Mouse (Mus musculus): ENCODE measurements around the gene 2300002M23Rik. TPM values are rescaled to one million over a fixed set of nuclear protein-coding genes. Genes with fewer than 3 reads are reported as not detected.

Gene 2300002M23Rik
- total RNA-seq (2022) = not detected

- no peak for DNase-seq (ENCODE audit: low spot score in 2 of 2)
Measured at GRCm38 (mm10) chr17:35567150-35567549, at the start of gene 2300002M23Rik. Gene 2300002M23Rik, plus strand, starts transcription at chr17:35567450.

- DNase-seq (ENCODE audit: low spot score in 2 of 2) = no peak
Measured at GRCm38 (mm10) chr17:35517526-35517925, 49.7 kb upstream of the 2300002M23Rik start.

- no peak for DNase-seq (ENCODE audit: low spot score in 2 of 2)
Measured at GRCm38 (mm10) chr17:35524354-35524753, 42.9 kb upstream of the 2300002M23Rik start.

- DNase-seq (ENCODE audit: low spot score in 2 of 2) = no peak
Measured at GRCm38 (mm10) chr17:35526644-35527043, 40.6 kb upstream of the 2300002M23Rik start.

- DNase-seq (ENCODE audit: low spot score in 2 of 2) = no peak
Measured at GRCm38 (mm10) chr17:35532360-35532759, 34.9 kb upstream of the 2300002M23Rik start.

- no peak for DNase-seq (ENCODE audit: low spot score in 2 of 2)
Measured at GRCm38 (mm10) chr17:35532901-35533300, 34.3 kb upstream of the 2300002M23Rik start, which contains the start of gene Psors1c2. Gene Psors1c2, plus strand, starts transcription at chr17:35533201.

GRCm38 (mm10) chr17:35534343-35534742, 32.9 kb upstream of the 2300002M23Rik start:
- peak; percentile 55 to 61 for DNase-seq (ENCODE audit: low spot score in 2 of 2)

GRCm38 (mm10) chr17:35537421-35537820, 29.8 kb upstream of the 2300002M23Rik start:
- peak in 1 of 2 experiments; percentile 61 for DNase-seq (ENCODE audit: low spot score in 2 of 2)

- DNase-seq (ENCODE audit: low spot score in 2 of 2) = no peak
Measured at GRCm38 (mm10) chr17:35538476-35538875, 28.8 kb upstream of the 2300002M23Rik start.

- DNase-seq (ENCODE audit: low spot score in 2 of 2) = no peak
Measured at GRCm38 (mm10) chr17:35539540-35539939, 27.7 kb upstream of the 2300002M23Rik start.

- no peak for DNase-seq (ENCODE audit: low spot score in 2 of 2)
Measured at GRCm38 (mm10) chr17:35542761-35543411, 24.4 kb upstream of the 2300002M23Rik start.

- no peak for DNase-seq (ENCODE audit: low spot score in 2 of 2)
Measured at GRCm38 (mm10) chr17:35543412-35543861, 23.8 kb upstream of the 2300002M23Rik start.

GRCm38 (mm10) chr17:35544001-35544400, 23.2 kb upstream of the 2300002M23Rik start:
- DNase-seq (ENCODE audit: low spot score in 2 of 2) = no peak

- DNase-seq (ENCODE audit: low spot score in 2 of 2) = peak in 1 of 2 experiments; percentile 46
Measured at GRCm38 (mm10) chr17:35544680-35545079, 22.6 kb upstream of the 2300002M23Rik start.

- DNase-seq (ENCODE audit: low spot score in 2 of 2) = no peak
Measured at GRCm38 (mm10) chr17:35547465-35547864, 19.8 kb upstream of the 2300002M23Rik start.

GRCm38 (mm10) chr17:35548636-35549035, 18.6 kb upstream of the 2300002M23Rik start:
- DNase-seq (ENCODE audit: low spot score in 2 of 2) = no peak

- DNase-seq (ENCODE audit: low spot score in 2 of 2) = peak; percentile 63 to 89
Measured at GRCm38 (mm10) chr17:35549437-35550142, 17.7 kb upstream of the 2300002M23Rik start.

- DNase-seq (ENCODE audit: low spot score in 2 of 2) = no peak
Measured at GRCm38 (mm10) chr17:35550143-35550494, 17.1 kb upstream of the 2300002M23Rik start.

- DNase-seq (ENCODE audit: low spot score in 2 of 2) = no peak
Measured at GRCm38 (mm10) chr17:35550871-35551270, 16.4 kb upstream of the 2300002M23Rik start.

- no peak for DNase-seq (ENCODE audit: low spot score in 2 of 2)
Measured at GRCm38 (mm10) chr17:35551881-35552414, 15.3 kb upstream of the 2300002M23Rik start, which contains the start of gene Cdsn. Gene Cdsn, plus strand, starts transcription at chr17:35552128.

- no peak for DNase-seq (ENCODE audit: low spot score in 2 of 2)
Measured at GRCm38 (mm10) chr17:35554321-35554720, 12.9 kb upstream of the 2300002M23Rik start.

GRCm38 (mm10) chr17:35554761-35555397, 12.4 kb upstream of the 2300002M23Rik start:
- no peak for DNase-seq (ENCODE audit: low spot score in 2 of 2)
